Mouse (Mus musculus): ENCODE results near the gene Llcfc1. TPM values are rescaled to one million over a fixed set of nuclear protein-coding genes. Genes with fewer than 3 reads are reported as not detected.

The Llcfc1 gene
- polyA plus RNA-seq, 1 experiment: not detected

- Histone ChIP-seq H3K36me3 (ENCODE audit: control insufficient read depth, insufficient read depth) (no peaks in the 10 kb centered on the region), H3K27me3 (ENCODE audit: control insufficient read depth, insufficient read depth, insufficient read length) (no peaks in the 10 kb centered on the region), H3ac (ENCODE audit: control insufficient read depth, insufficient read length) (no peak overlapping the region), H3K79me2 (ENCODE audit: control insufficient read depth, insufficient read depth) (no peaks in the 10 kb centered on the region), H3K4me3 (no peak overlapping the region), H3K4me2 (ENCODE audit: low read depth) (no peak overlapping the region)
- TF ChIP-seq TCF12 (IDR thresholded peaks at IDR 0.05; ENCODE audit: insufficient read depth, poor library complexity, severe bottlenecking) (no peak), MYOG (IDR thresholded peaks at IDR 0.05; ENCODE audit: control insufficient read depth in 1 of 3, insufficient read depth in 1 of 3, insufficient read length in 2 of 3, low read depth in 2 of 3) (no peak), E2F4 (IDR thresholded peaks at IDR 0.05; ENCODE audit: insufficient read depth) (no peak), CEBPB (IDR thresholded peaks at IDR 0.05; ENCODE audit: insufficient read depth, poor library complexity, severe bottlenecking) (no peak), POLR2AphosphoS2 (IDR thresholded peaks at IDR 0.05; ENCODE audit: insufficient read length, low read depth) (no peak), MAX (IDR thresholded peaks at IDR 0.05; ENCODE audit: low read depth) (no peak), SRF (IDR thresholded peaks at IDR 0.05; ENCODE audit: control insufficient read depth, insufficient read length, low read depth) (no peak), USF1 (IDR thresholded peaks at IDR 0.05; ENCODE audit: low read depth) (no peak), MYOD1 (IDR thresholded peaks at IDR 0.05; ENCODE audit: control insufficient read depth in 1 of 3, insufficient read length in 2 of 3, low read depth in 2 of 3) (no peak), REST (IDR thresholded peaks at IDR 0.05; ENCODE audit: insufficient read depth, insufficient read length) (no peak), POLR2A (IDR thresholded peaks at IDR 0.05; ENCODE audit: insufficient read length, low read depth) (no peak), TCF3 (IDR thresholded peaks at IDR 0.05; ENCODE audit: insufficient read length, low read depth) (no peak)
Observed at GRCm38 (mm10) chr6:41646220-41646619, 38.0 kb upstream of the Llcfc1 start.

GRCm38 (mm10) chr6:41646672-41647071, 37.6 kb upstream of the Llcfc1 start:
- H3K79me2 ChIP-seq (ENCODE audit: control insufficient read depth, insufficient read depth): no peaks in the 10 kb centered on the region
- H3K36me3 ChIP-seq (ENCODE audit: control insufficient read depth, insufficient read depth): no peaks in the 10 kb centered on the region
- TF ChIP-seq POLR2A (IDR thresholded peaks at IDR 0.05; ENCODE audit: insufficient read length, low read depth) (no peak), CEBPB (IDR thresholded peaks at IDR 0.05; ENCODE audit: insufficient read depth, poor library complexity, severe bottlenecking) (no peak), MYOG (IDR thresholded peaks at IDR 0.05; ENCODE audit: control insufficient read depth in 1 of 3, insufficient read depth in 1 of 3, insufficient read length in 2 of 3, low read depth in 2 of 3) (no peak), MAX (IDR thresholded peaks at IDR 0.05; ENCODE audit: low read depth) (no peak), USF1 (IDR thresholded peaks at IDR 0.05; ENCODE audit: low read depth) (no peak), REST (IDR thresholded peaks at IDR 0.05; ENCODE audit: insufficient read depth, insufficient read length) (no peak), E2F4 (IDR thresholded peaks at IDR 0.05; ENCODE audit: insufficient read depth) (no peak), TCF12 (IDR thresholded peaks at IDR 0.05; ENCODE audit: insufficient read depth, poor library complexity, severe bottlenecking) (no peak), SRF (IDR thresholded peaks at IDR 0.05; ENCODE audit: control insufficient read depth, insufficient read length, low read depth) (no peak)
- no peak overlapping the region for H3K4me3 ChIP-seq
- no peaks in the 10 kb centered on the region for H3K27me3 ChIP-seq (ENCODE audit: control insufficient read depth, insufficient read depth, insufficient read length)
- H3K4me2 ChIP-seq (ENCODE audit: low read depth): no peak overlapping the region
- H3ac ChIP-seq (ENCODE audit: control insufficient read depth, insufficient read length): no peak overlapping the region

- no peak overlapping the region for H3K4me3 ChIP-seq
- no peaks in the 10 kb centered on the region for H3K79me2 ChIP-seq (ENCODE audit: control insufficient read depth, insufficient read depth)
- H3ac ChIP-seq (ENCODE audit: control insufficient read depth, insufficient read length): no peak overlapping the region
- H3K4me2 ChIP-seq (ENCODE audit: low read depth): no peak overlapping the region
- H3K36me3 ChIP-seq (ENCODE audit: control insufficient read depth, insufficient read depth): no peaks in the 10 kb centered on the region
- H3K27me3 ChIP-seq (ENCODE audit: control insufficient read depth, insufficient read depth, insufficient read length): no peaks in the 10 kb centered on the region
- TF ChIP-seq POLR2A (IDR thresholded peaks at IDR 0.05; ENCODE audit: insufficient read length, low read depth) (no peak), E2F4 (IDR thresholded peaks at IDR 0.05; ENCODE audit: insufficient read depth) (no peak), USF1 (IDR thresholded peaks at IDR 0.05; ENCODE audit: low read depth) (no peak), REST (IDR thresholded peaks at IDR 0.05; ENCODE audit: insufficient read depth, insufficient read length) (no peak), CEBPB (IDR thresholded peaks at IDR 0.05; ENCODE audit: insufficient read depth, poor library complexity, severe bottlenecking) (no peak), POLR2AphosphoS2 (IDR thresholded peaks at IDR 0.05; ENCODE audit: insufficient read length, low read depth) (no peak), SRF (IDR thresholded peaks at IDR 0.05; ENCODE audit: control insufficient read depth, insufficient read length, low read depth) (no peak)
Observed at GRCm38 (mm10) chr6:41653173-41653572, 31.1 kb upstream of the Llcfc1 start.

GRCm38 (mm10) chr6:41654648-41655047, 29.6 kb upstream of the Llcfc1 start:
- no peaks in the 10 kb centered on the region for H3K36me3 ChIP-seq (ENCODE audit: control insufficient read depth, insufficient read depth)
- H3K4me3 ChIP-seq: no peak overlapping the region
- H3K27me3 ChIP-seq (ENCODE audit: control insufficient read depth, insufficient read depth, insufficient read length): no peaks in the 10 kb centered on the region
- H3K4me2 ChIP-seq (ENCODE audit: low read depth): no peak overlapping the region
- no peaks in the 10 kb centered on the region for H3K79me2 ChIP-seq (ENCODE audit: control insufficient read depth, insufficient read depth)
- H3ac ChIP-seq (ENCODE audit: control insufficient read depth, insufficient read length): no peak overlapping the region
- TF ChIP-seq TCF12 (IDR thresholded peaks at IDR 0.05; ENCODE audit: insufficient read depth, poor library complexity, severe bottlenecking): no peak
- no peak for TF ChIP-seq POLR2AphosphoS2 (IDR thresholded peaks at IDR 0.05; ENCODE audit: insufficient read length, low read depth)
- no peak for TF ChIP-seq POLR2A (IDR thresholded peaks at IDR 0.05; ENCODE audit: insufficient read length, low read depth)
- TF ChIP-seq CEBPB (IDR thresholded peaks at IDR 0.05; ENCODE audit: insufficient read depth, poor library complexity, severe bottlenecking): no peak
- TF ChIP-seq TCF3 (IDR thresholded peaks at IDR 0.05; ENCODE audit: insufficient read length, low read depth): no peak
- no peak for TF ChIP-seq MYOD1 (IDR thresholded peaks at IDR 0.05; ENCODE audit: control insufficient read depth in 1 of 3, insufficient read length in 2 of 3, low read depth in 2 of 3)
- TF ChIP-seq MAX (IDR thresholded peaks at IDR 0.05; ENCODE audit: low read depth): no peak
- TF ChIP-seq REST (IDR thresholded peaks at IDR 0.05; ENCODE audit: insufficient read depth, insufficient read length): no peak
- no peak for TF ChIP-seq E2F4 (IDR thresholded peaks at IDR 0.05; ENCODE audit: insufficient read depth)
- no peak for TF ChIP-seq USF1 (IDR thresholded peaks at IDR 0.05; ENCODE audit: low read depth)
- TF ChIP-seq MYOG (IDR thresholded peaks at IDR 0.05; ENCODE audit: control insufficient read depth in 1 of 3, insufficient read depth in 1 of 3, insufficient read length in 2 of 3, low read depth in 2 of 3): no peak
- no peak for TF ChIP-seq SRF (IDR thresholded peaks at IDR 0.05; ENCODE audit: control insufficient read depth, insufficient read length, low read depth)

- H3K27me3 ChIP-seq (ENCODE audit: control insufficient read depth, insufficient read depth, insufficient read length): no peaks in the 10 kb centered on the region
- no peak overlapping the region for H3K4me3 ChIP-seq
- no peaks in the 10 kb centered on the region for H3K79me2 ChIP-seq (ENCODE audit: control insufficient read depth, insufficient read depth)
- H3ac ChIP-seq (ENCODE audit: control insufficient read depth, insufficient read length): no peak overlapping the region
- no peak for TF ChIP-seq POLR2AphosphoS2 (IDR thresholded peaks at IDR 0.05; ENCODE audit: insufficient read length, low read depth)
- no peak overlapping the region for H3K4me2 ChIP-seq (ENCODE audit: low read depth)
- H3K36me3 ChIP-seq (ENCODE audit: control insufficient read depth, insufficient read depth): no peaks in the 10 kb centered on the region
Observed at GRCm38 (mm10) chr6:41658487-41658886, 25.7 kb upstream of the Llcfc1 start.

Measured in myocyte (in vitro differentiated cells).